Mouse (Mus musculus) testis, adult 2 months (tissue): ENCODE data around the gene Bach2.

Experiments used
- CTCF ChIP-seq: fragments of 200-500 bp; IDR thresholded peaks from 2 replicates; pipeline ENCODE4 v1.5.1; 2012; ENCODE audit warnings: low read depth, mild to moderate bottlenecking, inconsistent platforms, low read length, moderate library complexity; ENCODE audit not compliant: control insufficient read depth, insufficient read depth, insufficient replicate concordance
- POLR2A ChIP-seq: fragments of 200-500 bp; IDR thresholded peaks from 2 replicates; pipeline ENCODE4 v1.6.1; 2012; ENCODE audit warnings: low read depth, mild to moderate bottlenecking, inconsistent platforms, low read length, moderate library complexity; ENCODE audit not compliant: control insufficient read depth

- TF ChIP-seq POLR2A, result no peak
- no peak for TF ChIP-seq CTCF
Observed at GRCm38 (mm10) chr4:32320039-32320438, 81.4 kb downstream of the Bach2 start.
